Mouse (Mus musculus) MEL (cell line): Measurements from ENCODE around the gene Map1lc3a. TPM values are rescaled to one million over a fixed set of nuclear protein-coding genes. Genes with fewer than 3 reads are reported as not detected.

Experiments
- DNase-seq: peaks from one replicate; pipeline ENCODE4 v3.0.0; 2011; ENCODE audit warnings: low read depth, low spot score
- H3K27ac ChIP-seq: 2 replicates; pipeline ENCODE4 v1.5.1; 2012; ENCODE audit warnings: low read depth, mild to moderate bottlenecking, control low read depth, low read length, moderate library complexity; ENCODE audit not compliant: control insufficient read depth
- H3K27me3 ChIP-seq, 2 experiments: fragments of 150-350 bp in 1 of 2; sonication (generic) in 1 of 2; 2 replicates each; pipeline ENCODE4 v1.6.1; 2012; ENCODE audit warnings: low read length in 2 of 2, mild to moderate bottlenecking in 2 of 2, improper control_type of control experiment in 1 of 2, moderate library complexity in 1 of 2; ENCODE audit not compliant: insufficient read depth in 2 of 2, control insufficient read depth in 1 of 2
- H3K36me3 ChIP-seq, 2 experiments: 2 replicates each; pipeline ENCODE4 v1.6.1; 2012 to 2014; ENCODE audit warnings: low read length in 2 of 2, improper control_type of control experiment in 1 of 2, inconsistent platforms in 1 of 2, mild to moderate bottlenecking in 1 of 2; ENCODE audit not compliant: insufficient read depth in 2 of 2, control insufficient read depth in 1 of 2
- H3K4me1 ChIP-seq, 2 experiments: fragments of 150-350 bp in 1 of 2; sonication (generic) in 1 of 2; 2 replicates each; pipeline ENCODE4 v1.6.1; 2012; ENCODE audit warnings: low read length in 2 of 2, improper control_type of control experiment in 1 of 2, mild to moderate bottlenecking in 1 of 2; ENCODE audit not compliant: insufficient read depth in 2 of 2, control insufficient read depth in 1 of 2
- H3K4me3 ChIP-seq, 2 experiments: fragments of 150-350 bp in 1 of 2; sonication (generic) in 1 of 2; 2 replicates each; pipeline ENCODE4 v1.5.1; 2012; ENCODE audit warnings: low read depth in 2 of 2, low read length in 2 of 2, mild to moderate bottlenecking in 2 of 2, moderate library complexity in 2 of 2, control low read depth in 1 of 2, improper control_type of control experiment in 1 of 2; ENCODE audit not compliant: control insufficient read depth in 1 of 2, insufficient read depth in 1 of 2
- H3K79me2 ChIP-seq: 2 replicates; pipeline ENCODE4 v1.6.1; 2012; ENCODE audit warnings: mild to moderate bottlenecking, low read length, moderate library complexity; ENCODE audit not compliant: control insufficient read depth, poor library complexity, insufficient read depth
- H3K9ac ChIP-seq: 2 replicates; pipeline ENCODE4 v1.6.1; 2012; ENCODE audit warnings: low read depth, mild to moderate bottlenecking, control low read depth, low read length, moderate library complexity; ENCODE audit not compliant: control insufficient read depth, poor library complexity, severe bottlenecking
- H3K9me3 ChIP-seq: fragments of 150-350 bp; sonication (generic); replicated peaks from 2 replicates; pipeline ENCODE4 v1.6.1; 2012; ENCODE audit warnings: mild to moderate bottlenecking, low read length, improper control_type of control experiment, moderate library complexity; ENCODE audit not compliant: insufficient read depth
- BHLHE40 ChIP-seq: IDR thresholded peaks from 2 replicates; pipeline ENCODE4 v1.6.1; 2012; ENCODE audit warnings: low read depth, mild to moderate bottlenecking, inconsistent platforms, low read length, improper control_type of control experiment, borderline replicate concordance
- CHD2 ChIP-seq: IDR thresholded peaks from 2 replicates; pipeline ENCODE4 v1.6.1; 2011; ENCODE audit warnings: low read length, improper control_type of control experiment
- CTCF ChIP-seq, 3 experiments: IDR thresholded peaks in 2 of 3; conservative IDR thresholded peaks in 1 of 3; 2 replicates each; pipeline ENCODE4 v1.5.1; 2011 to 2012; ENCODE audit warnings: low read length in 3 of 3, low read depth in 2 of 3, mild to moderate bottlenecking in 2 of 3, improper control_type of control experiment in 1 of 3, inconsistent platforms in 1 of 3, mixed read lengths in 1 of 3, moderate library complexity in 1 of 3; ENCODE audit not compliant: control insufficient read depth in 1 of 3, insufficient read depth in 1 of 3, poor library complexity in 1 of 3, severe bottlenecking in 1 of 3
- ELF1 ChIP-seq: IDR thresholded peaks from 2 replicates; pipeline ENCODE4 v1.6.1; 2014; ENCODE audit warnings: low read depth, mild to moderate bottlenecking, inconsistent platforms, low read length, improper control_type of control experiment, moderate library complexity
- EP300 ChIP-seq, 2 experiments: IDR thresholded peaks; 2 replicates each; pipeline ENCODE4 v1.6.1; 2011; ENCODE audit warnings: improper control_type of control experiment in 2 of 2, low read length in 2 of 2, low read depth in 1 of 2, mild to moderate bottlenecking in 1 of 2
- ETS1 ChIP-seq: IDR thresholded peaks from 2 replicates; pipeline ENCODE4 v1.6.1; 2012; ENCODE audit warnings: low read depth, mild to moderate bottlenecking, inconsistent platforms, low read length, improper control_type of control experiment, moderate library complexity
- HCFC1 ChIP-seq: IDR thresholded peaks from 2 replicates; pipeline ENCODE4 v1.6.1; 2012; ENCODE audit warnings: low read depth, mild to moderate bottlenecking, inconsistent platforms, low read length, improper control_type of control experiment, moderate library complexity
- JUND ChIP-seq: IDR thresholded peaks from 2 replicates; pipeline ENCODE4 v1.6.1; 2011; ENCODE audit warnings: low read depth, mild to moderate bottlenecking, improper control_type of control experiment, low read length
- KAT2A ChIP-seq: conservative IDR thresholded peaks from 2 replicates; pipeline ENCODE4 v1.6.1; 2012; ENCODE audit warnings: low read depth, low read length, improper control_type of control experiment, inconsistent platforms
- MAX ChIP-seq: IDR thresholded peaks from 2 replicates; pipeline ENCODE4 v1.6.1; 2011; ENCODE audit warnings: low read length, improper control_type of control experiment
- MAZ ChIP-seq: IDR thresholded peaks from 2 replicates; pipeline ENCODE4 v1.6.1; 2012; ENCODE audit warnings: low read depth, mild to moderate bottlenecking, inconsistent platforms, low read length, improper control_type of control experiment
- MXI1 ChIP-seq: IDR thresholded peaks from 2 replicates; pipeline ENCODE4 v1.6.1; 2011; ENCODE audit warnings: mild to moderate bottlenecking, low read depth, low read length, improper control_type of control experiment
- MYC ChIP-seq: IDR thresholded peaks from 2 replicates; pipeline ENCODE4 v1.6.1; 2011; ENCODE audit warnings: low read depth, mild to moderate bottlenecking, low read length, improper control_type of control experiment, moderate library complexity
- NELFE ChIP-seq: IDR thresholded peaks from 2 replicates; pipeline ENCODE4 v1.6.1; 2011; ENCODE audit warnings: low read depth, low read length, improper control_type of control experiment
- NRF1 ChIP-seq: IDR thresholded peaks from 2 replicates; pipeline ENCODE4 v1.6.1; 2014; ENCODE audit warnings: low read depth, mild to moderate bottlenecking, inconsistent platforms, low read length, improper control_type of control experiment, moderate library complexity; ENCODE audit not compliant: poor library complexity, insufficient read depth, severe bottlenecking
- POLR2A ChIP-seq, 2 experiments: IDR thresholded peaks; 2 replicates each; pipeline ENCODE4 v1.6.1; 2011 to 2012; ENCODE audit warnings: low read length in 2 of 2, mild to moderate bottlenecking in 2 of 2, control low read depth in 1 of 2, improper control_type of control experiment in 1 of 2, low read depth in 1 of 2, moderate library complexity in 1 of 2; ENCODE audit not compliant: control insufficient read depth in 1 of 2, insufficient read depth in 1 of 2, poor library complexity in 1 of 2
- POLR2AphosphoS5 ChIP-seq: IDR thresholded peaks from 2 replicates; pipeline ENCODE4 v1.6.1; 2012; ENCODE audit warnings: low read depth, borderline replicate concordance, mild to moderate bottlenecking, inconsistent platforms, low read length, moderate library complexity, mixed read lengths
- SIN3A ChIP-seq: IDR thresholded peaks from 2 replicates; pipeline ENCODE4 v1.6.1; 2012; ENCODE audit warnings: low read length, improper control_type of control experiment, inconsistent platforms
- SMC3 ChIP-seq: IDR thresholded peaks from 2 replicates; pipeline ENCODE4 v1.6.1; 2011; ENCODE audit warnings: low read depth, low read length, improper control_type of control experiment
- TAL1 ChIP-seq: IDR thresholded peaks from 2 replicates; pipeline ENCODE4 v1.6.1; 2012; ENCODE audit warnings: mild to moderate bottlenecking, inconsistent platforms, low read length, moderate library complexity, mixed read lengths
- TBP ChIP-seq: IDR thresholded peaks from 2 replicates; pipeline ENCODE4 v1.8.0; 2011; ENCODE audit warnings: low read depth, low read length, improper control_type of control experiment
- UBTF ChIP-seq: IDR thresholded peaks from 2 replicates; pipeline ENCODE4 v1.6.1; 2012; ENCODE audit warnings: low read depth, mild to moderate bottlenecking, inconsistent platforms, low read length, improper control_type of control experiment, moderate library complexity, borderline replicate concordance; ENCODE audit not compliant: insufficient read depth
- ZC3H11A ChIP-seq: IDR thresholded peaks from 2 replicates; pipeline ENCODE4 v1.6.1; 2012; ENCODE audit warnings: low read depth, mild to moderate bottlenecking, inconsistent platforms, low read length, improper control_type of control experiment
- ZMIZ1 ChIP-seq: IDR thresholded peaks from 2 replicates; pipeline ENCODE4 v1.6.1; 2012; ENCODE audit warnings: low read depth, mild to moderate bottlenecking, inconsistent platforms, low read length, improper control_type of control experiment, moderate library complexity
- ZNF384 ChIP-seq: IDR thresholded peaks from 2 replicates; pipeline ENCODE4 v1.6.1; 2012; ENCODE audit warnings: low read depth, mild to moderate bottlenecking, inconsistent platforms, low read length, improper control_type of control experiment
- polyA plus RNA-seq, 2 experiments: library from polyadenylated mRNA; stranded (reverse) in 1 of 2; unstranded in 1 of 2; fragments of >175 nt in 1 of 2; fragments of >200 nt in 1 of 2; gene quantifications; 2 replicates each; pipeline versions ENCODE4 v1.2.1 to v1.2.4; 2012; ENCODE audit warnings: low replicate concordance in 2 of 2, low read depth in 1 of 2; ENCODE audit not compliant: insufficient read length in 2 of 2, insufficient read depth in 1 of 2, missing spikeins in 1 of 2
- total RNA-seq: library from RNA; depleted of rRNA; stranded (reverse); fragments of 300-350 nt; gene quantifications from 2 replicates; pipeline ENCODE4 v1.2.3, GENCODE M21; 2012

Gene Map1lc3a
- total and polyA plus RNA-seq, 3 experiments: 11.4 to 12.4 TPM; not detected in 1

DNA sequence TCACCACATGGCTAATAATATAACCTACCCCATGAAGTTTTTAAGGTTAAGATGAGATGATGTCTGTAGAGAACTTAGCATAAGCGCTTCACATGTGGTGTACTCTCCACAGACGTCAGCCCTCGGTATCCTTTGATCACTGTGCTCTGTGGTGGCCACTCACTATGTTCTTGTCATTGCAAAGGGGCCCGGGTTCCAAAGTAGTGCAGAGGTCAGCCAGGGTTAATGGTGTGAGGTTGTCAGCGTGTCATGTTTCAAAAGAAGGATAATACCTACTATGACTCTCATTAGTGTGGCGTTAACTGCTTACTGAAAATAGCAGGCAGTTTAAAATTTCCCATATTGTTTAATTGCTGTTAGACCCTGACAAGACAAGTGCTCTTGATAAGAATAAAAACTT lies 37.6 kb downstream of the Map1lc3a start:
- H3K27ac ChIP-seq: no peak overlapping the region
- H3K4me3 ChIP-seq: no peak overlapping the region
- H3K27me3 ChIP-seq: no peaks in the 10 kb centered on the region
- H3K36me3 ChIP-seq: peaks cover 2 to 12% of the 10 kb centered on the region in 2 experiments
- H3K79me2 ChIP-seq: no peaks in the 10 kb centered on the region
- no peak overlapping the region for H3K9ac ChIP-seq
- H3K4me1 ChIP-seq: peaks cover 2 to 10% of the 10 kb centered on the region in 2 experiments; a peak in 3 of 4 replicates
- TF ChIP-seq TBP: no peak
- TF ChIP-seq KAT2A: no peak
- TF ChIP-seq SMC3: no peak
- no peak for DNase-seq
- H3K9me3 ChIP-seq: no peaks in the 10 kb centered on the region

- no peak overlapping the region for H3K9ac ChIP-seq
- H3K27ac ChIP-seq: no peak overlapping the region
- no peak overlapping the region for H3K4me3 ChIP-seq
- H3K36me3 ChIP-seq: peaks cover 0 to 2% of the 10 kb centered on the region in 2 experiments; a peak in 2 of 4 replicates
- no peaks in the 10 kb centered on the region for H3K79me2 ChIP-seq
- H3K27me3 ChIP-seq: no peaks in the 10 kb centered on the region
- DNase-seq: no peak
- no peaks in the 10 kb centered on the region for H3K9me3 ChIP-seq
- TF ChIP-seq MXI1 (no peak), MAX (no peak), BHLHE40 (no peak), EP300 (IDR thresholded peaks at IDR 0.05; ENCODE audit: low read depth in 1 of 2, low read length in 2 of 2) (no peak), CTCF (IDR thresholded peaks at IDR 0.05 in 2 of 3, conservative IDR thresholded peaks at IDR 0.05 in 1 of 3; ENCODE audit: control insufficient read depth in 1 of 3, insufficient read depth in 1 of 3, low read depth in 2 of 3, low read length in 3 of 3, poor library complexity in 1 of 3, severe bottlenecking in 1 of 3) (no peak), ZMIZ1 (no peak), POLR2A (IDR thresholded peaks at IDR 0.05; ENCODE audit: control insufficient read depth in 1 of 2, insufficient read depth in 1 of 2, low read depth in 1 of 2, low read length in 2 of 2, poor library complexity in 1 of 2) (no peak), MAZ (no peak), NELFE (no peak), JUND (no peak)
- H3K4me1 ChIP-seq: no peaks in the 10 kb centered on the region
Observed at GRCm38 (mm10) chr2:155318618-155319017, 42.5 kb downstream of the Map1lc3a start.

DNA sequence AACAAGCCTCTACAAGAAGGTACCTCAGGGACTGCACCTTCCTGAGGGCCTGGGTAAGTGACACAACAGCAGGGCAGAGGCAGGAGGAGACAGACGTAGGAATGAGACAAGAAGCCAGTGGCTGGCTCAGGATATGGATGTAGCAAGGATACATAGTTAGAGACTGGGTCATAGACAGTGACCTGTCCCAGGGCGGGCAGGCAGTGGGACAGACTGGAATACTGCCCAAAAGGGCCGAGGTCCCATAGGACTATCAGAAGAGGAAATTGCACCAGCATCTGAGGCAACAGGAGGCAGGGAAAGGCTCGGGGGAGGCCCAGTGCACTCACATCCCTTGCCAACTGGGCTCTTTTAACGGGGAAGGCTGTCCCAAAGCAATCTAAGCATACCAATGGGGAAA lies 44.5 kb downstream of the Map1lc3a start:
- H3K27me3 ChIP-seq: no peaks in the 10 kb centered on the region
- no peak overlapping the region for H3K9ac ChIP-seq
- peaks cover 0 to 2% of the 10 kb centered on the region in 2 experiments; a peak in 1 of 4 replicates for H3K36me3 ChIP-seq
- TF ChIP-seq BHLHE40 (no peak), NRF1 (no peak), SIN3A (no peak), ZMIZ1 (no peak), MYC (no peak), MAZ (no peak), CTCF (IDR thresholded peaks at IDR 0.05 in 2 of 3, conservative IDR thresholded peaks at IDR 0.05 in 1 of 3; ENCODE audit: control insufficient read depth in 1 of 3, insufficient read depth in 1 of 3, low read depth in 2 of 3, low read length in 3 of 3, poor library complexity in 1 of 3, severe bottlenecking in 1 of 3) (no peak), ETS1 (no peak), HCFC1 (no peak), POLR2AphosphoS5 (no peak), ZC3H11A (no peak), JUND (no peak), MAX (no peak), TAL1 (no peak), UBTF (no peak), NELFE (no peak), ZNF384 (no peak), CHD2 (no peak), ELF1 (no peak)
- no peak for DNase-seq
- no peak overlapping the region for H3K27ac ChIP-seq
- H3K9me3 ChIP-seq: no peaks in the 10 kb centered on the region
- no peaks in the 10 kb centered on the region for H3K4me1 ChIP-seq
- H3K79me2 ChIP-seq: no peaks in the 10 kb centered on the region
- no peak overlapping the region for H3K4me3 ChIP-seq
